Mouse (Mus musculus) stomach, postnatal 0 days (tissue): ENCODE results near the gene Doc2g.

Experiments used
- CTCF ChIP-seq: IDR thresholded peaks from 2 replicates; pipeline ENCODE4 v1.5.1; 2016; ENCODE audit warnings: antibody characterized with exemption, low read depth, mild to moderate bottlenecking, moderate library complexity
- EP300 ChIP-seq: optimal IDR thresholded peaks from 2 replicates; pipeline ENCODE3; 2016; ENCODE audit warnings: antibody characterized with exemption

- TF ChIP-seq EP300 (no peak), CTCF (no peak)
Measured at GRCm38 (mm10) chr19:3980917-3981316, 22.2 kb upstream of the Doc2g start.
